Mouse (Mus musculus) CH12.LX (cell line): ENCODE data around the gene Bad. TPM values are rescaled to one million over a fixed set of nuclear protein-coding genes. Genes with fewer than 3 reads are reported as not detected.

ENCODE experiments used
- DNase-seq: peaks from one replicate; pipeline ENCODE4 v3.0.0-alpha.2; 2013; ENCODE audit errors: extremely low read depth
- H3K27ac ChIP-seq: 2 replicates; pipeline ENCODE4 v1.5.1; 2012; ENCODE audit warnings: low read depth, mild to moderate bottlenecking, control low read depth, moderate library complexity; ENCODE audit not compliant: insufficient read depth
- H3K27me3 ChIP-seq: replicated peaks from 2 replicates; pipeline ENCODE3; 2012; ENCODE audit warnings: inconsistent platforms
- H3K36me3 ChIP-seq, 2 experiments: replicated peaks in 1 of 2; 2 replicates each; pipeline versions ENCODE3 to v1.6.1; 2012; ENCODE audit warnings: inconsistent platforms in 1 of 2, low read length in 1 of 2, mild to moderate bottlenecking in 1 of 2, mixed read lengths in 1 of 2, moderate library complexity in 1 of 2; ENCODE audit not compliant: control insufficient read depth in 1 of 2, insufficient read depth in 1 of 2
- H3K4me1 ChIP-seq, 2 experiments: 2 replicates each; pipeline ENCODE4 v1.6.1; 2012; ENCODE audit warnings: inconsistent platforms in 1 of 2, moderate library complexity in 1 of 2; ENCODE audit not compliant: insufficient read depth in 2 of 2, control insufficient read depth in 1 of 2
- H3K4me2 ChIP-seq: 2 replicates; pipeline ENCODE4 v1.6.1; 2012; ENCODE audit warnings: low read depth, mild to moderate bottlenecking, control low read depth; ENCODE audit not compliant: poor library complexity, insufficient read depth, severe bottlenecking
- H3K4me3 ChIP-seq, 3 experiments: fragments of 150-350 bp in 1 of 3; sonication (generic) in 1 of 3; replicated peaks in 1 of 3; 2 replicates each; pipeline versions ENCODE3 to v1.5.1; 2011 to 2012; ENCODE audit warnings: low read depth in 2 of 3, low read length in 2 of 3, mild to moderate bottlenecking in 2 of 3, moderate library complexity in 2 of 3, control low read depth in 1 of 3, improper control_type of control experiment in 1 of 3, inconsistent platforms in 1 of 3, mixed read lengths in 1 of 3; ENCODE audit not compliant: poor library complexity in 1 of 3
- H3K79me2 ChIP-seq: replicated peaks from 2 replicates; pipeline ENCODE4 v1.6.1; 2012; ENCODE audit warnings: mild to moderate bottlenecking, moderate library complexity; ENCODE audit not compliant: control insufficient read depth, poor library complexity, insufficient read depth, severe bottlenecking; ENCODE audit errors: extremely low read depth
- H3K9ac ChIP-seq: 2 replicates; pipeline ENCODE4 v1.6.1; 2012; ENCODE audit warnings: low read depth, mild to moderate bottlenecking, control low read depth, moderate library complexity; ENCODE audit not compliant: insufficient read depth
- H3K9me3 ChIP-seq: replicated peaks from 2 replicates; pipeline ENCODE3; 2012; ENCODE audit warnings: low read length, inconsistent platforms, mixed read lengths
- CHD2 ChIP-seq: IDR thresholded peaks from 2 replicates; pipeline ENCODE4 v1.6.1; 2011; ENCODE audit warnings: low read length, improper control_type of control experiment
- E2F4 ChIP-seq: IDR thresholded peaks from 2 replicates; pipeline ENCODE4 v1.6.1; 2011; ENCODE audit warnings: low read depth, low read length, improper control_type of control experiment; ENCODE audit not compliant: insufficient replicate concordance
- EP300 ChIP-seq: IDR thresholded peaks from 2 replicates; pipeline ENCODE4 v1.6.1; 2011; ENCODE audit warnings: low read length, improper control_type of control experiment
- ETS1 ChIP-seq: conservative IDR thresholded peaks from 2 replicates; pipeline ENCODE4 v1.6.1; 2012; ENCODE audit warnings: low read depth, mild to moderate bottlenecking, inconsistent platforms, low read length, improper control_type of control experiment, moderate library complexity
- IRF4 ChIP-seq: IDR thresholded peaks from 2 replicates; pipeline ENCODE4 v1.6.1; 2014; ENCODE audit warnings: low read depth, mild to moderate bottlenecking, inconsistent platforms, low read length, improper control_type of control experiment
- JUN ChIP-seq: IDR thresholded peaks from 2 replicates; pipeline ENCODE4 v1.6.1; 2011; ENCODE audit warnings: low read depth, mild to moderate bottlenecking, low read length, improper control_type of control experiment, moderate library complexity; ENCODE audit not compliant: insufficient read depth
- NRF1 ChIP-seq: IDR thresholded peaks from 2 replicates; pipeline ENCODE4 v1.6.1; 2014; ENCODE audit warnings: low read depth, mild to moderate bottlenecking, inconsistent platforms, low read length, improper control_type of control experiment, moderate library complexity
- POLR2A ChIP-seq: IDR thresholded peaks from 2 replicates; pipeline ENCODE4 v1.6.1; 2011; ENCODE audit warnings: low read depth, mild to moderate bottlenecking, improper control_type of control experiment, low read length
- RAD21 ChIP-seq: IDR thresholded peaks from 2 replicates; pipeline ENCODE4 v1.6.1; 2011; ENCODE audit warnings: low read depth, mild to moderate bottlenecking, low read length, improper control_type of control experiment, moderate library complexity
- RCOR1 ChIP-seq: conservative IDR thresholded peaks from 2 replicates; pipeline ENCODE4 v1.6.1; 2012; ENCODE audit warnings: low read depth, mild to moderate bottlenecking, inconsistent platforms, low read length, improper control_type of control experiment
- SMC3 ChIP-seq: IDR thresholded peaks from 2 replicates; pipeline ENCODE4 v1.6.1; 2011; ENCODE audit warnings: low read depth, low read length, improper control_type of control experiment
- USF1 ChIP-seq: IDR thresholded peaks from 2 replicates; pipeline ENCODE4 v1.6.1; 2014; ENCODE audit warnings: low read depth, mild to moderate bottlenecking, inconsistent platforms, low read length, improper control_type of control experiment
- ZC3H11A ChIP-seq: IDR thresholded peaks from 2 replicates; pipeline ENCODE4 v1.6.1; 2012; ENCODE audit warnings: low read depth, mild to moderate bottlenecking, inconsistent platforms, low read length, improper control_type of control experiment
- ZNF384 ChIP-seq: IDR thresholded peaks from 2 replicates; pipeline ENCODE4 v1.6.1; 2012; ENCODE audit warnings: low read depth, low read length, improper control_type of control experiment, inconsistent platforms
- dilution Hi-C: fragments of 300-500 bp; cut with MboI; formaldehyde crosslinking; loops from 2 replicates; pipeline ENCODE4 v1.14.3; 2020; ENCODE audit warnings: low sequenced_read_pairs; ENCODE audit not compliant: extremely low pct_unique_long_range_greater_than_20kb, extremely low pct_ligation_motif_present
- in situ Hi-C: fragments of 300-500 bp; cut with MboI; formaldehyde crosslinking; loops from 3 replicates; pipeline ENCODE4 v1.14.3; 2019; ENCODE audit warnings: low sequenced_read_pairs, low pct_ligation_motif_present, low pct_unique_long_range_greater_than_20kb, mixed read lengths
- polyA plus RNA-seq: library from polyadenylated mRNA; unstranded; fragments of >175 nt; gene quantifications from 2 replicates; pipeline ENCODE4 v1.2.1, GENCODE M21; 2012; ENCODE audit warnings: low read depth; ENCODE audit not compliant: insufficient read length
- total RNA-seq, 2 experiments: library from RNA; depleted of rRNA; stranded (reverse); fragments of 300-350 nt in 1 of 2; fragments of >200 nt in 1 of 2; gene quantifications; 2 replicates each; pipeline ENCODE4 v1.2.3; 2012 to 2014

Bad gene
- total and polyA plus RNA-seq, 3 experiments = 27.7 to 38.0 (median 33.3) TPM

GRCm38 (mm10) chr19:6985300-6985699 lies 43.6 kb downstream of the Bad start:
- Histone ChIP-seq H3K27ac (no peak overlapping the region), H3K4me2 (no peak overlapping the region), H3K9ac (no peak overlapping the region), H3K79me2 (no peaks in the 10 kb centered on the region), H3K9me3 (no peaks in the 10 kb centered on the region), H3K4me1 (peaks cover 11 to 32% of the 10 kb centered on the region in 2 experiments), H3K4me3 (no peak overlapping the region), H3K27me3 (no peaks in the 10 kb centered on the region), H3K36me3 (peaks cover 15 to 50% of the 10 kb centered on the region in 2 experiments)
- in situ Hi-C loops = no loop called here
- dilution Hi-C loops = no loop called here
- no peak for DNase-seq
- TF ChIP-seq IRF4 (no peak), ZC3H11A (no peak), NRF1 (no peak), RAD21 (no peak), ETS1 (no peak)
- TF ChIP-seq, all 38 proteins: peak for 0

DNA sequence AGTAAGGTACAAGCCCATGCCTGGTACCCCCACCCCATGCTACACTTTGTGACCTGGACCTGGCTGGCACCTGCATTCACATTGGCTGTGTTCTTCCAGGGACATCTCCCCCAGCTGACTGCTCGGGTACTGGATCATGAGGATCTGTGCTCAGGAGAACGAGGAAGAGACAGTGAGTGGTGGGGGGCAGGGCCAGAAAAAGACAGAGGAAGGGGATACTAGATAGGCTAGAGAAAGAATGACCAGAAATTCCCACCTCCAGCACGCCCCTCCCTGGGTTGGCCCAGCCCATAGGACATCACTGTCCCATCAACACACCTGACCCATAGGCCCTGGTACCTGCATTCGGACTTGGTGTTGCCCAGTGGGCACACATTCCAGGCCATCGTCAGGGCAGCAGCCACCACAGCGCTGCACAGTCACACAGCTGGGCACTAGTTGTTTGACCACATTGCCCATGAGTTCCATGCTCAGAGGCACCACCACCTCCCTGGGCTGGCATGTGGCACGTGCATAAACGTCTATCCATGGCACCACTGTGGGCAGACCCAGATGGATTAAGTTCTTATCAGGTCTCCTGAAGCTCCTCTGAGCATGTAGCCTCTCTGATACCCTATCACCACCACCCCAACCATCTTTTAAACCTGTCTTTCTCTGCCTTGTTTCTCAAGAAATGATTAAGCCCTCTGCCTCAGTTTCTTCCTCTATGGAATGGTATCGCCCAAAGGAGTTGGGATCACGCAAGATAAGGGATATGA lies 44.5 kb downstream of the Bad start:
- H3K9ac ChIP-seq = peak overlapping the region; percentile 64; the same call in 1 of the 2 replicates
- no peaks in the 10 kb centered on the region for H3K79me2 ChIP-seq
- no peak for TF ChIP-seq RCOR1
- no peak for TF ChIP-seq E2F4
- TF ChIP-seq POLR2A = no peak
- TF ChIP-seq SMC3 = no peak
- no peak for TF ChIP-seq JUN
- TF ChIP-seq USF1 = no peak
- TF ChIP-seq EP300 = no peak
- no peak for TF ChIP-seq CHD2
- no peak for TF ChIP-seq ZNF384
- in situ Hi-C loops = no loop called here
- H3K4me2 ChIP-seq = peak overlapping the region; percentile 53
- no peak for DNase-seq
- no peak overlapping the region for H3K27ac ChIP-seq
- dilution Hi-C loops = no loop called here
- no peaks in the 10 kb centered on the region for H3K27me3 ChIP-seq
- H3K4me1 ChIP-seq = peaks cover 11 to 28% of the 10 kb centered on the region in 2 experiments
- H3K4me3 ChIP-seq = peak overlapping the region; percentile 73 to 81 (median 76)
- H3K36me3 ChIP-seq = peaks cover 15 to 50% of the 10 kb centered on the region in 2 experiments
- no peaks in the 10 kb centered on the region for H3K9me3 ChIP-seq
